8 mouse cellular contexts compared by ENCODE assay signal in genomic region chr16:30601046-30601832, GRCm38 (mm10). TPM values are rescaled to one million over a fixed set of nuclear protein-coding genes. Genes with fewer than 3 reads are reported as not detected.
A peak's percentile ranks its signal among the peaks of the same experiment; 100 is the strongest.
DNase-seq lines count a peak whose midpoint lies in the region; ATAC-seq and TF ChIP-seq lines count a peak whose summit lies in the region.

No protein-coding gene starts in this region.

- H3K9ac ChIP-seq in forebrain, embryonic 15.5 days (replicated peaks) = peak overlapping the region; percentile 59
- H3K9ac ChIP-seq in lung, postnatal 0 days (replicated peaks; ENCODE audit: low read depth) = peak overlapping the region; percentile 86

- no peak; the same call in 1 of the 2 replicates for TF ChIP-seq EP300 in lung, postnatal 0 days (IDR thresholded peaks at IDR 0.05)

- WGBS in forebrain, embryonic 15.5 days = 9% methylated on average over 42 of the region's 42 CpGs
- WGBS in lung, postnatal 0 days = 2% methylated on average over 40 of the region's 42 CpGs

- peaks cover 63% of the 10 kb centered on the region for H3K4me1 ChIP-seq in forebrain, embryonic 15.5 days
- peaks cover 33% of the 10 kb centered on the region; the same call in 1 of the 2 replicates for H3K4me1 ChIP-seq in lung, postnatal 0 days (ENCODE audit: insufficient read depth, low read depth, low read length)

- intact Hi-C loops in heart, postnatal 25 days (cut with DNase I) = loop anchor here (2.0 to 5.0 kb wide), 6 partner anchors 66 to 338 kb away; no protein-coding TSS in a partner anchor

- H3K27ac ChIP-seq in forebrain, embryonic 15.5 days (replicated peaks) = no peak overlapping the region
- peak overlapping the region; percentile 86; the same call in 1 of the 2 replicates for H3K27ac ChIP-seq in layer of hippocampus, adult 2 months
- peak overlapping the region; percentile 95 for H3K27ac ChIP-seq in lung, postnatal 0 days (ENCODE audit: low read length)

- peak overlapping the region; percentile 99 for H3K4me2 ChIP-seq in forebrain, embryonic 15.5 days (replicated peaks)
- peak overlapping the region; percentile 81 for H3K4me2 ChIP-seq in lung, postnatal 0 days (replicated peaks; ENCODE audit: low read depth, low read length)

- no peaks in the 10 kb centered on the region for H3K36me3 ChIP-seq in forebrain, embryonic 15.5 days
- no peaks in the 10 kb centered on the region for H3K36me3 ChIP-seq in lung, postnatal 0 days (ENCODE audit: insufficient read depth, low read length)

- peak overlapping the region; percentile 63 for H3K4me3 ChIP-seq in forebrain, embryonic 15.5 days
- peak overlapping the region; percentile 79 for H3K4me3 ChIP-seq in layer of hippocampus, adult 2 months
- peak overlapping the region; percentile 70 for H3K4me3 ChIP-seq in lung, postnatal 0 days (ENCODE audit: low read depth, low read length)

- DNase-seq in ES-CJ7 (ENCODE audit: low read depth, low spot score) = peak; percentile 41
- DNase-seq in brain, adult 2 months (ENCODE audit: low read depth, low spot score) = peak; percentile 82
- peak; percentile 45 for DNase-seq in heart, postnatal 25 days (ENCODE audit: low spot score)
- DNase-seq in layer of hippocampus, adult 2 months (ENCODE audit: low spot score in 2 of 2) = peak; percentile 34 to 38
- peak; percentile 89 for DNase-seq in lung, postnatal 0 days (ENCODE audit: low spot score)
- DNase-seq in right cerebral cortex, postnatal 10 days (ENCODE audit: low spot score in 2 of 2) = peak; percentile 63 to 65
- no peak for DNase-seq in urinary bladder, postnatal 10 days (ENCODE audit: low spot score)

- peak; percentile 64 for TF ChIP-seq CTCF in layer of hippocampus, adult 2 months (conservative IDR thresholded peaks at IDR 0.05)
- TF ChIP-seq CTCF in lung, postnatal 0 days (IDR thresholded peaks at IDR 0.05) = peak; percentile 78

- H3K9me3 ChIP-seq in forebrain, embryonic 15.5 days = no peaks in the 10 kb centered on the region
- no peaks in the 10 kb centered on the region for H3K9me3 ChIP-seq in lung, postnatal 0 days (ENCODE audit: low read length)

- peaks cover 21% of the 10 kb centered on the region for H3K27me3 ChIP-seq in forebrain, embryonic 15.5 days
- H3K27me3 ChIP-seq in lung, postnatal 0 days (replicated peaks; ENCODE audit: insufficient read depth, low read length) = no peaks in the 10 kb centered on the region

- peak; percentile 26; the same call in 1 of the 2 replicates for ATAC-seq in forebrain, embryonic 15.5 days (replicated peaks)
- peak; percentile 39 for ATAC-seq in lung, postnatal 0 days

RNA-seq across cellular contexts. Expression of gene Fam43a, which starts 1.7 kb away (rescaled TPM):
- 9.9 and 10.7 TPM in 2 replicates for polyA plus RNA-seq in forebrain, embryonic 15.5 days (2015; fragmentation: Nextera tagmentation; extraction: Ambion mirVana)
- total RNA-seq in heart, postnatal 25 days (2021) = 10 to 100 TPM; 25.8 to 31.2 TPM
- total RNA-seq in layer of hippocampus, adult 2 months (2021) = 10 to 100 TPM in 1 of 2 experiments, 1 to 10 TPM in 1; 9.2 to 10.3 TPM
- 19.5 and 20.9 TPM in 2 replicates for polyA plus RNA-seq in lung, postnatal 0 days (2015; fragmentation: Nextera tagmentation; extraction: Ambion mirVana)

RNA-seq across cellular contexts. Expression of gene Lsg1, which starts 13.8 kb away (rescaled TPM):
- 56.2 and 59.4 TPM in 2 replicates for polyA plus RNA-seq in forebrain, embryonic 15.5 days (2015; fragmentation: Nextera tagmentation; extraction: Ambion mirVana)
- 10 to 100 TPM; 16.9 to 18.8 TPM for total RNA-seq in heart, postnatal 25 days (2021)
- total RNA-seq in layer of hippocampus, adult 2 months (2021) = 10 to 100 TPM; 16.7 to 20.7 TPM
- 28.2 and 30.3 TPM in 2 replicates for polyA plus RNA-seq in lung, postnatal 0 days (2015; fragmentation: Nextera tagmentation; extraction: Ambion mirVana)

RNA-seq across cellular contexts. Expression of gene Tmem44, which starts 50.6 kb away (rescaled TPM):
- 89.0 and 89.6 TPM in 2 replicates for polyA plus RNA-seq in forebrain, embryonic 15.5 days (2015; fragmentation: Nextera tagmentation; extraction: Ambion mirVana)
- 1 to 10 TPM; 6.5 to 7.8 TPM for total RNA-seq in heart, postnatal 25 days (2021)
- 10 to 100 TPM; 28.5 to 32.0 TPM for total RNA-seq in layer of hippocampus, adult 2 months (2021)
- polyA plus RNA-seq in lung, postnatal 0 days (2015; fragmentation: Nextera tagmentation; extraction: Ambion mirVana) = 17.9 and 21.0 TPM in 2 replicates
